ENCODE assay signal across 25 mouse cellular contexts in the genomic region with DNA sequence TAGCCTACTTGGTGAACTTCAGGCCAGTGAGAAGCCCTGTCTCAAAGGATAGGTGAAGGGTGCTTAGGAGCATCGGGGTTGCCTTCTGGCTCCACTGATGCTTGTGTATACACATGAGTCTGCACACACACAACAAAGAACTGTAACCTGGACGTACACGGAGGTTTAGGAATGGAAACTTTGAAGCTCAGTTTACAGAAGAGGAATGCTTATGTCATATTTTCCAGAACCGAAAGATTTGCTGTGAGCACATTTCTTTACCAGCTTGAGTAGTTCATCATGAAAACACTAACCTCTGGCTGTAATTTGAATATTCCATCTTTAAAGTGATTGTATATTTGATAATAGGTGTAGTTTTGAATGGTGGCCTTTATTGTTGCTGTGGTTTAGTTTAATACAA.
"Had no signal": no experiment of that assay in that cellular context is flagged by ENCODE, and none has a peak within 500 bp of the region (broad histone marks: within the 10 kb centered on the region; RNA-seq: fewer than 3 reads in every experiment).

No protein-coding gene starts in this region.

- H3K27ac ChIP-seq: heart, embryonic 10.5 days; heart, embryonic 13.5 days; heart, embryonic 15.5 days; hindbrain, embryonic 13.5 days; hindbrain, embryonic 15.5 days; hindbrain, postnatal 0 days; kidney, embryonic 15.5 days; kidney, postnatal 0 days; limb, embryonic 13.5 days; limb, embryonic 15.5 days; liver, embryonic 12.5 days; liver, embryonic 14.5 days had no signal

- H3K27me3 ChIP-seq: heart, embryonic 13.5 days; heart, embryonic 15.5 days; hindbrain, embryonic 13.5 days; hindbrain, embryonic 15.5 days; kidney, embryonic 15.5 days; limb, embryonic 13.5 days; limb, embryonic 15.5 days; liver, embryonic 12.5 days had no signal

- DNase-seq: gastrocnemius, postnatal 14 days; gastrocnemius, postnatal 36 days; heart, adult 18-20 months; heart, postnatal 14 days; heart, postnatal 36 days; kidney, adult 18-20 months; kidney, adult 9 months; kidney, postnatal 14 days; kidney, postnatal 36 days; layer of hippocampus, adult 9-11 months; layer of hippocampus, postnatal 36 days; left cerebral cortex, postnatal 4 days had no signal

- H3K4me3 ChIP-seq: heart, embryonic 10.5 days; heart, embryonic 13.5 days; heart, embryonic 15.5 days; hindbrain, embryonic 13.5 days; hindbrain, embryonic 15.5 days; kidney, embryonic 15.5 days; limb, embryonic 13.5 days; limb, embryonic 15.5 days; liver, embryonic 12.5 days had no signal

- H3K4me2 ChIP-seq: heart, embryonic 13.5 days; heart, embryonic 15.5 days; hindbrain, embryonic 13.5 days; hindbrain, embryonic 15.5 days; kidney, embryonic 15.5 days; limb, embryonic 13.5 days; limb, embryonic 15.5 days; liver, embryonic 12.5 days had no signal

- H3K4me1 ChIP-seq: heart, embryonic 10.5 days; hindbrain, embryonic 13.5 days; hindbrain, embryonic 15.5 days; kidney, embryonic 15.5 days; limb, embryonic 13.5 days; limb, embryonic 15.5 days; liver, embryonic 12.5 days had no signal

- H3K9me3 ChIP-seq: heart, embryonic 10.5 days; heart, embryonic 13.5 days; heart, embryonic 15.5 days; hindbrain, embryonic 13.5 days; hindbrain, embryonic 15.5 days; kidney, embryonic 15.5 days; limb, embryonic 13.5 days; limb, embryonic 15.5 days; liver, embryonic 12.5 days had no signal

- H3K9ac ChIP-seq: heart, embryonic 13.5 days; heart, embryonic 15.5 days; hindbrain, embryonic 13.5 days; hindbrain, embryonic 15.5 days; kidney, embryonic 15.5 days; limb, embryonic 13.5 days; limb, embryonic 15.5 days; liver, embryonic 12.5 days; liver, embryonic 14.5 days had no signal

- ATAC-seq: hindbrain, postnatal 0 days; intestine, postnatal 0 days; liver, embryonic 12.5 days had no signal
